Mouse (Mus musculus): Measurements from ENCODE around the gene Cdc37.

DNA sequence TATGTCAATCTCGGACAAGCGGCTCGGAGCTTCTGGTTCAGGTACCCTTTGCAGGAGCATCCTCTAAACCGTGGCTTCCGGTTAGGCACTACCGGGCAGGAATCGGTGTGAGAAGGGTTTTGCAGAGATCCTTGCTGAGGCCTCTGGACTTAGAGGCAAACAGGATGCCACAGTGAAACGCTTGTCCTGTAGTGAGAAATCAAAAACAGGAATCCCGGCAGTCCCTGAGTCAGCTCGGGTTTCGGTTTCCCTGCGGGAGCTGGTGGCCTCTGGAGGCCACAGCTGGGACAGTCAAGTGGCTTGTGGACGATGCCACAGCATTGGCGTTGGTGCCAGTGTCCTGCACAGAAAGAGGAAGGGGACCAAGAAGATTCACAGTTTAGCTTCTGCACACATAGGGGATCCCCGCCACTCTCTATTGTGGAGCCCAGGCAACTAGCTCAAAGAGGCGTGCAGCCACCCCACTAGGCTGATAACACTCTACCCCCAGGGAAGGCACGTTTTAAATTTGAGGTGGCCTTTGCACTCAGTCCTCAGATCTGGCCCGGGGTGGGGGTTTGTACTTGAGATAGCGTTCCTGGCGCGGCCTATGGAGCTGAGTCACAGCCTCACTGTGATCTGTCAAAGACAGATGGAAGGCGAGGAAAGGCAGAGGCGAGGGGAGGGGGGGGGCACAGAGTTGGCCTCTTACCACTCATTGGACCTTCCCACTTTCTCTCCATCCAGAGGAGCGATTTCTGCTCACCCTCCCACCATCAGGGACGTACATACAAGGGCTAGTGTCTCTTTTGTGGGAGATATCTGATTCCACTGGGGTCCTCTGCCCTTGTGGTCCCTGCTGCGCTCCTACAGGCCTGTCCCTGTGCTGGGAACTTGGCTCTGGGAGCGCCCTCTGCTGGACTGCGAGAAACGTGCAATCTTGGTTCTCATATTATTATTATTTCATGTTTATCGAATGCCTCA is 18.7 kb upstream of the Cdc37 start:
- TF ChIP-seq POLR2A (IDR thresholded peaks at IDR 0.05; ENCODE audit: low read depth, low read length) = no peak; the same call in 1 of the 2 replicates
- TF ChIP-seq CTCF (IDR thresholded peaks at IDR 0.05; ENCODE audit: extremely low read depth, insufficient read length, insufficient replicate concordance, low read depth, low read length) = peak; percentile 93; the same call in 1 of the 2 replicates

Measured in small intestine, adult 2 months (tissue).